Mouse (Mus musculus): ENCODE measurements around the gene Iqgap1.
"Not testable (repeated sequence)": the region's sequence is repeated elsewhere in the genome, so short reads cannot be mapped to it uniquely, and the experiment has no call there.

Iqgap1 gene

GRCm38 (mm10) chr7:80766861-80767312, 58.9 kb downstream of the Iqgap1 start:
- DNase-seq (ENCODE audit: low spot score in 2 of 2), result no peak

GRCm38 (mm10) chr7:80766072-80766471, 59.7 kb downstream of the Iqgap1 start:
- DNase-seq (ENCODE audit: low spot score in 2 of 2), result no peak

- DNase-seq (ENCODE audit: low spot score in 2 of 2), result no peak
Measured at GRCm38 (mm10) chr7:80763864-80764437, 61.8 kb downstream of the Iqgap1 start.

- DNase-seq (ENCODE audit: low spot score in 2 of 2), result no peak
Measured at GRCm38 (mm10) chr7:80762297-80762696, 63.5 kb downstream of the Iqgap1 start.

- DNase-seq (ENCODE audit: low spot score in 2 of 2), result no peak
Measured at GRCm38 (mm10) chr7:80754086-80754485, 71.7 kb downstream of the Iqgap1 start.

- no peak for DNase-seq (ENCODE audit: low spot score in 2 of 2)
Measured at GRCm38 (mm10) chr7:80753613-80754012, 72.2 kb downstream of the Iqgap1 start.

GRCm38 (mm10) chr7:80749624-80750023, 76.2 kb downstream of the Iqgap1 start:
- no peak for DNase-seq (ENCODE audit: low spot score in 2 of 2)

GRCm38 (mm10) chr7:80749109-80749508, 76.7 kb downstream of the Iqgap1 start:
- not testable (repeated sequence) for DNase-seq (ENCODE audit: low spot score in 2 of 2)

- DNase-seq (ENCODE audit: low spot score in 2 of 2), result no peak
Measured at GRCm38 (mm10) chr7:80747371-80747770, 78.4 kb downstream of the Iqgap1 start.

- no peak for DNase-seq (ENCODE audit: low spot score in 2 of 2)
Measured at GRCm38 (mm10) chr7:80746166-80746761, 79.5 kb downstream of the Iqgap1 start.

GRCm38 (mm10) chr7:80745746-80746145, 80.0 kb downstream of the Iqgap1 start:
- DNase-seq (ENCODE audit: low spot score in 2 of 2), result no peak

GRCm38 (mm10) chr7:80745250-80745649, 80.5 kb downstream of the Iqgap1 start:
- peak in 1 of 2 experiments; percentile 26 for DNase-seq (ENCODE audit: low spot score in 2 of 2)

GRCm38 (mm10) chr7:80743920-80744630, 81.7 kb downstream of the Iqgap1 start:
- no peak for DNase-seq (ENCODE audit: low spot score in 2 of 2)

GRCm38 (mm10) chr7:80742671-80743070, 83.1 kb downstream of the Iqgap1 start:
- no peak for DNase-seq (ENCODE audit: low spot score in 2 of 2)

GRCm38 (mm10) chr7:80740954-80741353, 84.8 kb downstream of the Iqgap1 start:
- DNase-seq (ENCODE audit: low spot score in 2 of 2), result peak; percentile 76 to 84

GRCm38 (mm10) chr7:80736199-80736598, 89.6 kb downstream of the Iqgap1 start:
- no peak for DNase-seq (ENCODE audit: low spot score in 2 of 2)

GRCm38 (mm10) chr7:80732986-80733385, 92.8 kb downstream of the Iqgap1 start:
- no peak for DNase-seq (ENCODE audit: low spot score in 2 of 2)

GRCm38 (mm10) chr7:80729662-80730061, 96.1 kb downstream of the Iqgap1 start:
- peak; percentile 55 to 68 for DNase-seq (ENCODE audit: low spot score in 2 of 2)

- no peak for DNase-seq (ENCODE audit: low spot score in 2 of 2)
Measured at GRCm38 (mm10) chr7:80721041-80721440, 104.7 kb downstream of the Iqgap1 start.

- DNase-seq (ENCODE audit: low spot score in 2 of 2), result no peak
Measured at GRCm38 (mm10) chr7:80719582-80719981, 106.2 kb downstream of the Iqgap1 start.

GRCm38 (mm10) chr7:80719038-80719437, 106.7 kb downstream of the Iqgap1 start:
- DNase-seq (ENCODE audit: low spot score in 2 of 2), result no peak

- no peak for DNase-seq (ENCODE audit: low spot score in 2 of 2)
Measured at GRCm38 (mm10) chr7:80718471-80718870, 107.3 kb downstream of the Iqgap1 start.

- no peak for DNase-seq (ENCODE audit: low spot score in 2 of 2)
Measured at GRCm38 (mm10) chr7:80716758-80717157, 109.0 kb downstream of the Iqgap1 start.
